12 mouse cellular contexts compared by ENCODE assay signal in genomic region chr7:49504297-49504696, GRCm38 (mm10).
DNase-seq lines count a peak whose midpoint lies in the region; ATAC-seq and TF ChIP-seq lines count a peak whose summit lies in the region.
"Had no signal": no experiment of that assay in that cellular context is flagged by ENCODE, and none has a peak within 500 bp of the region (broad histone marks: within the 10 kb centered on the region; RNA-seq: fewer than 3 reads in every experiment).

No protein-coding gene starts in this region.

- H3K4me3 ChIP-seq in liver, adult 2 months (ENCODE audit: insufficient read depth, low read depth, low read length): no peak overlapping the region
- no peak overlapping the region for H3K4me3 ChIP-seq in midbrain, embryonic 14.5 days (replicated peaks; ENCODE audit: low read depth, low read length)
- no peak overlapping the region for H3K4me3 ChIP-seq in thymus, adult 2 months (ENCODE audit: control insufficient read depth, insufficient read depth, low read length)
- no peak overlapping the region for H3K4me3 ChIP-seq in lung, adult 2 months (replicated peaks; ENCODE audit: extremely low read depth, low read depth, low read length)
- H3K4me3 ChIP-seq: heart, adult 2 months had no signal

- TF ChIP-seq POLR2A in liver, adult 2 months (IDR thresholded peaks at IDR 0.05; ENCODE audit: extremely low read depth, insufficient read depth, low read length): no peak
- TF ChIP-seq POLR2A in thymus, adult 2 months (IDR thresholded peaks at IDR 0.05; ENCODE audit: control insufficient read depth, extremely low read depth, insufficient read depth, low read length, poor library complexity): no peak
- TF ChIP-seq POLR2A in lung, adult 2 months (IDR thresholded peaks at IDR 0.05; ENCODE audit: borderline replicate concordance, extremely low read depth, low read depth, low read length): no peak

- peaks cover 10% of the 10 kb centered on the region; the same call in 1 of the 2 replicates for H3K79me2 ChIP-seq in liver, adult 2 months (ENCODE audit: control insufficient read depth, insufficient read depth, low read length)

- no peak for TF ChIP-seq CTCF in liver, adult 2 months (IDR thresholded peaks at IDR 0.05; ENCODE audit: low read depth, low read length)
- no peak for TF ChIP-seq CTCF in thymus, adult 2 months (IDR thresholded peaks at IDR 0.05; ENCODE audit: borderline replicate concordance, control insufficient read depth, extremely low read depth, insufficient read depth, low read length, poor library complexity)
- TF ChIP-seq CTCF in lung, adult 2 months (IDR thresholded peaks at IDR 0.05; ENCODE audit: insufficient read depth, low read length): no peak

- no peak overlapping the region for H3K9ac ChIP-seq in liver, adult 2 months (ENCODE audit: low read depth, low read length)
- no peak overlapping the region for H3K9ac ChIP-seq in midbrain, embryonic 14.5 days (replicated peaks; ENCODE audit: low read length)

- H3K36me3 ChIP-seq in liver, adult 2 months (ENCODE audit: control insufficient read depth, insufficient read depth, low read length): no peaks in the 10 kb centered on the region
- no peaks in the 10 kb centered on the region for H3K36me3 ChIP-seq in midbrain, embryonic 14.5 days (ENCODE audit: control insufficient read depth, insufficient read depth, low read length)
- no peaks in the 10 kb centered on the region for H3K36me3 ChIP-seq in thymus, adult 2 months (ENCODE audit: control insufficient read depth, insufficient read depth, low read length)

- H3K4me1 ChIP-seq in liver, adult 2 months (ENCODE audit: control insufficient read depth, insufficient read depth, low read length): peaks cover 24% of the 10 kb centered on the region
- peaks cover 9% of the 10 kb centered on the region; the same call in 1 of the 2 replicates for H3K4me1 ChIP-seq in midbrain, embryonic 14.5 days (ENCODE audit: control insufficient read depth, insufficient read depth, low read length)
- H3K4me1 ChIP-seq in thymus, adult 2 months (replicated peaks; ENCODE audit: control insufficient read depth, insufficient read depth, low read length): peaks cover 7% of the 10 kb centered on the region
- H3K4me1 ChIP-seq in lung, adult 2 months (ENCODE audit: control insufficient read depth, insufficient read depth, low read length): no peaks in the 10 kb centered on the region

- no peaks in the 10 kb centered on the region for H3K9me3 ChIP-seq in midbrain, embryonic 14.5 days (ENCODE audit: control insufficient read depth, low read length)

- 0 out of 2 replicates have a peak, but pooled peaks have one; percentile 14 for ATAC-seq in midbrain, embryonic 14.5 days (ENCODE audit: low FRiP score, low TSS enrichment)
- ATAC-seq in cerebellum, adult (ENCODE audit: insufficient number of reproducible peaks, low FRiP score, low TSS enrichment): no peak
- ATAC-seq: Patski had no signal

- no peak overlapping the region for H3K4me2 ChIP-seq in midbrain, embryonic 14.5 days (ENCODE audit: low read length)

- WGBS in liver, adult 2 months: 15% methylated on average over 3 of the region's 3 CpGs
- WGBS in midbrain, embryonic 14.5 days: 3% methylated on average over 3 of the region's 3 CpGs
- 81% methylated on average over 3 of the region's 3 CpGs for WGBS in thymus, adult 2 months
- WGBS in lung, adult 2 months: 37% methylated on average over 3 of the region's 3 CpGs

- peak; percentile 53 for DNase-seq in embryo, embryonic 10 days (ENCODE audit: low spot score)
- DNase-seq in embryo, embryonic 9.5 days (ENCODE audit: extremely low spot score): no peak
- peak; percentile 58 for DNase-seq in liver, adult 2 months (ENCODE audit: extremely low read depth, low read depth, low spot score)
- no peak for DNase-seq in liver
- DNase-seq in midbrain, embryonic 14.5 days: peak; percentile 58
- no peak for DNase-seq in thymus, adult 2 months
- no peak for DNase-seq in lung, adult 2 months
- DNase-seq: cerebellum, postnatal 36 days; heart, adult 2 months; lung, postnatal 14 days had no signal

- H3K27ac ChIP-seq in liver, adult 2 months (replicated peaks; ENCODE audit: insufficient read depth, low read depth, low read length): peak overlapping the region; percentile 78
- H3K27ac ChIP-seq in midbrain, embryonic 14.5 days (replicated peaks; ENCODE audit: low read depth, low read length): peak overlapping the region; percentile 27; the same call in 1 of the 2 replicates
- H3K27ac ChIP-seq in thymus, adult 2 months (ENCODE audit: control insufficient read depth, insufficient read depth, low read length): no peak overlapping the region

- no peaks in the 10 kb centered on the region for H3K27me3 ChIP-seq in liver, adult 2 months (ENCODE audit: control insufficient read depth, insufficient read depth, low read length)
- H3K27me3 ChIP-seq in midbrain, embryonic 14.5 days (ENCODE audit: control insufficient read depth, insufficient read depth, low read length): no peaks in the 10 kb centered on the region
- no peaks in the 10 kb centered on the region for H3K27me3 ChIP-seq in thymus, adult 2 months (ENCODE audit: control insufficient read depth, insufficient read depth, low read length)
- H3K27me3 ChIP-seq: Patski had no signal

Comparison
In these comparisons a context has a peak if more than half of its experiments do, and no peak if none do; other contexts are left out.
1. DNase-seq: peak in embryo, embryonic 10 days (single experiment), liver, adult 2 months (single experiment) and midbrain, embryonic 14.5 days (single experiment); none in embryo, embryonic 9.5 days (single experiment), liver (single experiment), thymus, adult 2 months (single experiment) and lung, adult 2 months (single experiment).